Mouse (Mus musculus) retina, adult 2 months (tissue): ENCODE data around the gene Noxo1.
"Not testable (repeated sequence)": the region's sequence is repeated elsewhere in the genome, so short reads cannot be mapped to it uniquely, and the experiment has no call there.

Experiments used
- DNase-seq: peaks from one replicate; pipeline ENCODE4 v3.0.0-alpha.2; 2012; ENCODE audit warnings: low read depth, low spot score

Gene Noxo1

GRCm38 (mm10) chr17:24676877-24677276 lies 19.2 kb upstream of the Noxo1 start:
- no peak for DNase-seq

- no peak for DNase-seq
Observed at GRCm38 (mm10) chr17:24677500-24678080, 18.4 kb upstream of the Noxo1 start.

DNA sequence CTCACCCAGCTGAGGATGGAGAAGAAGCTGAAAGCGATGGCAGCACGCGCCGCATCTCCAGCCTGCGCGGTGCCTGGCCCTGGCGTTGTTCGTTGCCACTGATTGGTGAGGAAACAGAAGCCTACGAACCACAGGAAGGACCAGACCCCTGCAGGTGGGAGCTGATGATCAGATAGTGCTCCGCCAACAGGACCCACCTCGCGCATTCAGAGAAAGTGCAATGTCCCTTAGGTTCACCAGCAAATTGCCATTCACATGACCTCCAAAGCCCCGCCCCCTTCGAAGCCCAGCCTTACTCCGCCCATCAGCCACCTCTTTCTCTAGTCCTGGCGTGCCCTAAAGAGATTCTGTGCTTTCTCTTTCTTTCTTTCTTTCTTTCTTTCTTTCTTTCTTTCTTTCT lies 9.5 kb upstream of the Noxo1 start:
- DNase-seq = no peak

DNA sequence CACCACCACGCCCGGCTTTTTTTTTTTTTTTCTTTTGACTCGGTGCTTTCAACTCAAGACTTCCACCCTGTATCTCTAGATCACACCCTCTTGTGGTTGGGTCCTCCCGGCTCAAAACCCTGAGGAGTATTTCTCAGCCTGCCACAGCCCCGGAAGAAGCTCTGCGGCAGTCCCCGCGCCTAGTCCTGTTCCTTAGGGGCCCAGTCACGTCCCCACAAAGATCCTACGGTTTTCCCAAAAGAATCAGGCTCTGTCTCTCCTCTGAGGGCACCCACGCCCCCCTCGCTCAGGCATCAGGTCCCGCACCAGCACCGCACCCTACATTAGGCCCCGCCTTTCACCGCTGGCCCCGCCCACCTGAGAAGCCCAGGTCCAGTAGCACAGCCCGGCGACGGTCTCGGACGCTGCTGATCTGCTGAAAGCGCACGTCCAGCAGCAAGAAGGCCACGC lies 8.9 kb upstream of the Noxo1 start:
- DNase-seq = no peak

DNA sequence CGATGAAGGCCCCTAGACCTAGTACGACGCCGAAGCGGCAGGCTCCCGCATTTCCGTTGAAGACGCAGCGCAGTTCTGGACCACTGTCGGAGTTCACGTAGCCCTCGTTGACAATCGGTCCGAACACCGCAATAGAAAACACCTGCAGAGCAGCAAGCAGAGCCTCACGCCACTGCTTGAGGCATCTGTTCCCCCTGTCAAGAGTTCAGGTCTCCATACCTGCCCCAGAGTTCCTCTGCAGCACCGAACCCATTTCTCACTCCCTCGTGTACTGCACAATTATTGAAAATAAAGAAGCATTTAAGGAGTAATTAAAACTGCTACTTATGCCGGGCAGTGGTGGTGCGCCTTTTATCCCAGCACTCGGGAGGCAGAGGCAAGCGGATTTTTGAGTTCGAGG lies 8.4 kb upstream of the Noxo1 start:
- no peak for DNase-seq

DNA sequence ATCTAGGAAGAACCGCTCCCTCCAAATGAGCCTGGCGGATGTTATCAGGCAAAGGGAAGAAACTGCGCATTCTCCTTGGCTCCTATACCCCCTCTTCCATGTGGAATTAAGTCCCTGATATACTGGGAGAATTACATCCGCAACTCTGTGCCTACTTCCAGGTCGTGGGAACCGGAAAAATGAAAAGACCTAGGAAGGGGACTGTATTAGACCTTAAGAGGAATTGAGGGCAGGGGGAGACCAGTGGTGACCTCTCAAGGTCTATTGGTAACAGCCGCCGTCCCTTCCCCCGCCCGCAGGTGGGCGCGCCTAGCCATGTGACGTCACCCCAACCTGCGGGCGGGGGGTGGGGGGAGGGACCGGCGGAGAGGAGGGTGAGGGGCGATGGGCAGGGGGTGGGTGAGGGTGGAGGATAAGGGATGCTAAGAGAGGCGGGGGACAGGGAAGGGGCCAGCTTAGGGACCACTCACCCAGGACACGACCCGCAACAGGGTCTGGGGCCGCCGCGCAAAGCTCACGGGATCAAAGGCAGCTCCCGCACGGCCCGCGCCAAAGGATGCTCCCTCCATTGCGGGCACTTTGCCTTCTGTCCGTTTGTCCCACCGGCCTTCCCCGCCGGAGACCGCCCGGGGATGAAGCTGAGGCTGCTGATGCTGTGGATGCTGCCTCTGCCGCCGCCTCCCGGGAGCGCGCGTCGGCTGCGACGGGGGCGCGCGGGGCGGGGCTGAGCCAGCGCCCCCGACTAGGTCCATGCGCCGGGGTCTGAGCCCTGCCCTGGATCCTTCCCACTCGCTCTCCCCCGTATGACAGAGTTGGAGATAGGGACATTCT lies 6.6 kb upstream of the Noxo1 start, which contains the start of gene Syngr3:
TSS of gene Syngr3 (minus strand) at position 705 of the 831 bp plus-strand sequence.
- no peak for DNase-seq

- DNase-seq = no peak
Observed at GRCm38 (mm10) chr17:24692385-24692784, 3.6 kb upstream of the Noxo1 start.

DNA sequence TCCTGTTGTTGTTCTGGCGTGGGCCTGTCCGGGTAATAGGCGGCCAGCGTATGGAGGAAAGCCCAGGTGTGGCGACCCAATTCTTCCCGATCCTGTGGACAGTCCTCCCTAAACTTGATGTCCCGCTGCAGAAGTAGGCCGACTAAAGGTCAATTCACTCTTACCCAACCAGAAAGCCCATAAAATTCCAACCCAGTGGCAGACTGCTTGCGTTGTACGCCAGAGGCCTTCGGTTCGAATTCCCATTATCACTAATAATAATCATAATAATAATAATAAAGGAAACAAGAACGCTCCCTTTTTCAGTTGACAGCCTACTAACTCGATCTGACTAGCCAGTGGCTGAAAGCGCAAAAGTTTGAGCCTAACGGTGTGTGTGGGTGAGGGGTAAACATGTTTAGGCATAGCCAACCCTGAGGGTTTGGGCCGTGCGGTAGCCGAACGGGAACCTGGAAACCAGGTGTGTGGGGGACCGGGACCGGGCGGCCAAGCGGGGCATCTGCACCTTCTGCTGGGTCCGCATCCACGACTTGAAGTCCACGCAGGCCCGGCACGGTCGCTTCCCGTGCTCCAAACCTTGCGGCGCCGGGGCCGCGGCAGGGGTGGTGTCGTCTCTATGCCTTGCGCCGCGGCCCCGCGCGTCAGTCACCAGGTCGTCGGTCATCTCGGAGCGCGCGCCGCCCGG lies 566 bp upstream of the Noxo1 start:
- no peak for DNase-seq

GRCm38 (mm10) chr17:24697985-24698384 lies 2.0 kb downstream of the Noxo1 start:
- no peak for DNase-seq

DNA sequence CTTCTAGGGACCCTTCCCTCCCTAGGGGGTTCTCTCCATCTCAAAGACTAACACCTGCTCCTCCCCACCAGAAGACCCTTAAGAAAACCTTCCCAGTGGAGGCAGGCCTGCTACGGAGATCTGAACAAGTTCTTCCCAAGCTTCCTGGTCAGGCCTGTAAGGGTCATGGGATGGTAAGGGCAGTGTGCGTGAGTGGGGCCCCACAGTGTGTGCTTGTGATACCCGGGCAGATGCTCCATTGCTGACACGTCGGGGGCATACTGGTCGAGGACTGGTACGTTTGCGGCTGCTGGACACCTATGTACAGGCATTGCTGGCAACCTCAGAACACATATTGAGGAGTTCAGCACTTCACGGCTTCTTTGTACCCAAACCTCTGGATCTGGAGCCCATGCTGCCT lies 2.7 kb downstream of the Noxo1 start:
- no peak for DNase-seq

DNA sequence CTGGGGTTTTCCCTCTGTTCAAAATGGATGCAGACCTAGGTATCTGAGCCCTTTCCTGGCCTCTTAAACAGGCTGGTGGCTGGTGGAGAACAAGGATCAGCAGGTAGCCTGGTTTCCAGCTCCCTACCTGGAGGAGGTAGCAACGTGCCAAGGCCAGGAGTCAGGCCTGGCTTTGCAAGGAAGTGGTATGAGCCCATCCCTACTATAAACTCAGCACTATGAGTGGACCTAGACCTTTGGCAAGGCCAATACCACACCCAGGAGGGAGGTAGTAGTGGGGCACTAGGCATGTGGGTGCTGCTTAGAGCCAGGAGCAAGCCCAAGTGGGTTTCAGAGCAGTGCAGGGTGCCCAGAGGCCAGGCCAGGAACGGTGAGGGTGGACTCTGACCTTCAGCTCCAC lies 3.4 kb downstream of the Noxo1 start:
- DNase-seq = no peak

- no peak for DNase-seq
Observed at GRCm38 (mm10) chr17:24701251-24701650, 5.2 kb downstream of the Noxo1 start.

GRCm38 (mm10) chr17:24705821-24706220 lies 9.8 kb downstream of the Noxo1 start:
- no peak for DNase-seq

GRCm38 (mm10) chr17:24706982-24707800 lies 11.2 kb downstream of the Noxo1 start, which contains the start of gene Tbl3:
Gene Tbl3 (minus strand): TSS chr17:24707660.
- DNase-seq = peak; percentile 87

- no peak for DNase-seq
Observed at GRCm38 (mm10) chr17:24707801-24708425, 11.9 kb downstream of the Noxo1 start.

- no peak for DNase-seq
Observed at GRCm38 (mm10) chr17:24708646-24709045, 12.6 kb downstream of the Noxo1 start.

GRCm38 (mm10) chr17:24715556-24715955 lies 19.5 kb downstream of the Noxo1 start:
- DNase-seq = no peak

DNA sequence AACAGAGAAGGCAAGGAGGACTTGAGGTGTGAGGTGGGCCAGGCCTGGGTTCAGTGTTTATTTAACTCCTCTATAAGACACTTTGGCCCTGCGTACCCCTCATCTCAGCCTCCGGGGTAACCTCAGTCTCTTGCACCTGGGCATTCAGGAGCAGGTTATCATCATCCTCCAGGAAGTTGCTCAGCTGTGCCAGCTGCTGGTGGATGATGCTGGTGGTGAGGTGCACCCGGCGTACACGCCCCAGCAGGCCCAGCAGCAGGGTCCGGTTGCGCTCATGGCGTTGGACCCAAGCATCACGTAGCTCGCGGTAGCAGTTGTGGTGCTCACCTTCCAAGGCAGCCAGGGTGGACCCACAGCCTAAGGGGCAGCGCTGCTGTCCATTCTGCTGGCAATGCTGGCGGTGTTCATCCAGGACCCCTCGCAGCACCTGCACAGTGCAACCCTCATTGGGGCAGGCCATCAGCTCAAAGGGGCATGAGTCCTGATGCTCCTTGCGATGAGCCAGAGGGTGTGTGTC lies 20.2 kb downstream of the Noxo1 start:
- DNase-seq = no peak

GRCm38 (mm10) chr17:24717943-24718342 lies 21.9 kb downstream of the Noxo1 start, which contains the start of the genes Rnf151 and Rps2:
Gene Rnf151 (minus strand): TSS chr17:24718063.
Gene Rps2 (plus strand): TSS chr17:24718116.
- no peak for DNase-seq

GRCm38 (mm10) chr17:24718938-24719337 lies 22.9 kb downstream of the Noxo1 start:
- DNase-seq = not testable (repeated sequence)
